Mouse (Mus musculus) liver, embryonic 13.5 days (tissue): Measurements from ENCODE around the gene Hoxd8. TPM values are rescaled to one million over a fixed set of nuclear protein-coding genes. Genes with fewer than 3 reads are reported as not detected.

Experiments used
- ATAC-seq: fragments of 200-750 bp; cut with Nextera tagmentation; 2 replicates; pipeline ENCODE4 v1.8.0; 2017; ENCODE audit warnings: low read depth, mild to moderate bottlenecking, moderate number of reproducible peaks, moderate library complexity
- DNase-seq: peaks from one replicate; pipeline ENCODE4 v3.0.0; 2022
- H3K27ac ChIP-seq: fragments of 300-500 bp; sonication (generic); 2 replicates; pipeline ENCODE4 v1.5.1; 2015; ENCODE audit warnings: moderate library complexity, mild to moderate bottlenecking, inconsistent platforms
- H3K27me3 ChIP-seq: fragments of 300-500 bp; sonication (generic); 2 replicates; pipeline ENCODE4 v1.6.1; 2015; ENCODE audit warnings: mild to moderate bottlenecking, inconsistent platforms
- H3K36me3 ChIP-seq: fragments of 300-500 bp; sonication (generic); 2 replicates; pipeline ENCODE4 v1.6.1; 2015; ENCODE audit warnings: mild to moderate bottlenecking, inconsistent platforms
- H3K4me1 ChIP-seq: fragments of 300-500 bp; sonication (generic); replicated peaks from 2 replicates; pipeline ENCODE4 v1.6.1; 2015; ENCODE audit warnings: inconsistent platforms
- H3K4me2 ChIP-seq: fragments of 300-500 bp; sonication (generic); 2 replicates; pipeline ENCODE4 v1.6.1; 2015; ENCODE audit warnings: inconsistent platforms, mild to moderate bottlenecking, moderate library complexity
- H3K4me3 ChIP-seq: fragments of 300-500 bp; sonication (generic); replicated peaks from 2 replicates; pipeline ENCODE4 v1.5.1; 2015; ENCODE audit warnings: mild to moderate bottlenecking, inconsistent platforms
- H3K9ac ChIP-seq: fragments of 300-500 bp; sonication (generic); 2 replicates; pipeline ENCODE4 v1.6.1; 2015; ENCODE audit warnings: mild to moderate bottlenecking, inconsistent platforms
- H3K9me3 ChIP-seq: fragments of 300-500 bp; sonication (generic); replicated peaks from 2 replicates; pipeline ENCODE4 v1.6.1; 2016; ENCODE audit warnings: inconsistent platforms
- WGBS: fragments of 180-500 bp; shearing (Covaris S2); methylation state at CpG from one replicate; pipeline ENCODE4 v1.1.7; 2015; ENCODE audit not compliant: insufficient replicate concordance; 5-methylcytosine and 5-hydroxymethylcytosine counted together
- polyA plus RNA-seq: library from polyadenylated mRNA; unstranded; fragments of >200 nt; fragmentation: Nextera tagmentation; extraction: Ambion mirVana; gene quantifications from 2 replicates; pipeline ENCODE4 v1.2.1, GENCODE M21; 2015

The Hoxd8 gene
- polyA plus RNA-seq, 1 experiment from 2014 or later, result 0.10 TPM

DNA sequence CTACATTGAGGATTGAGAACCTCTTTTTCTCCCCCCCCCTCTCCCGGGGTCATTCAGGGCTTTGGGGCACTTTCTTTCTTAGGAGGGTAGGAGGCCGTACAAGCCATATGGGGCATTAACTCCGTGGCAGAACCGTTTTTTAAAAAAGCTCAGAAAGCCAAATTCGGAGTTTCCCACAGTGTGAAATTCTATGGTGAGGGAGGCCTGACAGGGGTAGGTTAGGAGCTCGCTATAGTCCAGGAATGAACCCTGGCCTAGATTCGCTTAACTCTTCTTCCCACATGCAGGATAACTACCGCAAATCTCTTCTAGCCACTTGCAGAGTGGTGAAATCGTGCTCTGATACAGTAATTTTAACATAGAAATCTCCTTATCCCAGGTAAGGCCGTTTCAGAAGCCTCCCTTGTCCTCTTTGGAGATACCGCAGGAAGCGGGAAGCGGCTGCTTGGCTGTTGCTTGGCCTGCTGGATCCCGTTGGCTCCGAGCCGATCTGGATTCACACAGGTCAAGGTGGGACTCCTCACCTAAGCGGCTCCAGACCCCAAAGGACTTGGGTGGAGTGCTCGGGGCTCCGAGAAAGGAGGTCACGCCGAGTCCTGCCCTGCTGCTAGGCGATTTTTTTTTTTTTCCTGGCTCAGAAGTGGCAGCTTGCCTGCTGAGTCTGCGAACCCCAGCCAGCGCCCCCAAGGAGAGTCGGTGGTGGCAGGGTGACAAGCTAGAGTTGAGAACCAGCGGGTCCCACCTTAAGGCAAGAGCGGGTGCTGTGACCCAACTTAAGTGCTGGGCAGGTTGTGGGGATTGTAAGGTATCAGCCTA, 30.8 kb downstream of the Hoxd8 start:
- H3K4me3 ChIP-seq, result no peak overlapping the region
- H3K4me2 ChIP-seq, result no peak overlapping the region
- DNase-seq (no peak), ATAC-seq (no peak)
- no peaks in the 10 kb centered on the region for H3K9me3 ChIP-seq
- H3K27me3 ChIP-seq, result peaks cover 100% of the 10 kb centered on the region
- H3K27ac ChIP-seq, result no peak overlapping the region
- no peaks in the 10 kb centered on the region for H3K36me3 ChIP-seq
- H3K4me1 ChIP-seq, result no peaks in the 10 kb centered on the region
- H3K9ac ChIP-seq, result no peak overlapping the region
- 7% methylated on average over 27 of the region's 27 CpGs for WGBS

DNA sequence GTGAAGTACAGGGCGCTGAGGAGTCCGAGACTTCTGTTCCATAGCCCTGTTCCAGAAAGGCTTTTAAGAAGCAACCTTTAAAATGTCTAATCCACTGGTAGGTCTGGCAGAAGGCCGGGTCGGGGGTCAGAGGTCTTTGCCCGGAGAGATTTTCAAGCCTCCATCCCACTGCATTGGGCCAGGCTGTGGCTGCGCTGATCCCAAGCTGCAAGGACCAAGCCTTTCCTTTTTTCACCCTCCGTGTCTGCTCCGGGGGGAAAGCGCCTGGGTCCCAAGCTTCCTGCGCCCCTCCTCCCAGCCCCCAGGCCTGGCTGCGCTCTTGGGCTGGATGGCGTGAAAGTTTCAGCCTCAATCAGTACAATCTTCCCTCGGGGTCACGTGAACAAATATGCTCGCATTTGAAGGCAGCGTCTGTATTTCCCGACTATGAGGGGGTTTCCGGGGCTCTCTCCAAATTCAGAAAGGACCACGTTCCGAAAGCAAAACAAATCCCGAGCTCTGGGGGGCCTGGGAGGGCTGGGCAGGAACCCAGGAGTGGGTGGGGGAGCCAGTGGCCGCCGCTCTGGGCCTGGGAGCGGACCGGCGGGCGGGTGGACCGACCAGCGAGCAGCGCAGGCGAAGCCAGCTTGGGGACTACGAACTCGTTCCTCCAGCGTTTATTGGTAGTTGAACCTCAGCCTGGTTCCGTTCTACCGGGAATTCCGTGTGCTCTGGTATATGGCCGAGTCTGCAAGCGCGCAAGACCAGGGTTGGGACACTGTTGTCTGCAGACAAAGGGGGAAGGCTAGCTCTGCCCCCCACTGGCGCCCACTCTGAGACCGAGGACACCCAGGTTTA, 31.7 kb downstream of the Hoxd8 start:
- no peak overlapping the region for H3K4me2 ChIP-seq
- H3K27me3 ChIP-seq, result peaks cover 100% of the 10 kb centered on the region
- WGBS, result 2% methylated on average over 42 of the region's 42 CpGs
- no peak overlapping the region for H3K9ac ChIP-seq
- H3K9me3 ChIP-seq, result no peaks in the 10 kb centered on the region
- DNase-seq, result no peak
- H3K27ac ChIP-seq, result no peak overlapping the region
- H3K36me3 ChIP-seq, result no peaks in the 10 kb centered on the region
- H3K4me3 ChIP-seq, result no peak overlapping the region
- no peaks in the 10 kb centered on the region for H3K4me1 ChIP-seq
- no peak for ATAC-seq

DNA sequence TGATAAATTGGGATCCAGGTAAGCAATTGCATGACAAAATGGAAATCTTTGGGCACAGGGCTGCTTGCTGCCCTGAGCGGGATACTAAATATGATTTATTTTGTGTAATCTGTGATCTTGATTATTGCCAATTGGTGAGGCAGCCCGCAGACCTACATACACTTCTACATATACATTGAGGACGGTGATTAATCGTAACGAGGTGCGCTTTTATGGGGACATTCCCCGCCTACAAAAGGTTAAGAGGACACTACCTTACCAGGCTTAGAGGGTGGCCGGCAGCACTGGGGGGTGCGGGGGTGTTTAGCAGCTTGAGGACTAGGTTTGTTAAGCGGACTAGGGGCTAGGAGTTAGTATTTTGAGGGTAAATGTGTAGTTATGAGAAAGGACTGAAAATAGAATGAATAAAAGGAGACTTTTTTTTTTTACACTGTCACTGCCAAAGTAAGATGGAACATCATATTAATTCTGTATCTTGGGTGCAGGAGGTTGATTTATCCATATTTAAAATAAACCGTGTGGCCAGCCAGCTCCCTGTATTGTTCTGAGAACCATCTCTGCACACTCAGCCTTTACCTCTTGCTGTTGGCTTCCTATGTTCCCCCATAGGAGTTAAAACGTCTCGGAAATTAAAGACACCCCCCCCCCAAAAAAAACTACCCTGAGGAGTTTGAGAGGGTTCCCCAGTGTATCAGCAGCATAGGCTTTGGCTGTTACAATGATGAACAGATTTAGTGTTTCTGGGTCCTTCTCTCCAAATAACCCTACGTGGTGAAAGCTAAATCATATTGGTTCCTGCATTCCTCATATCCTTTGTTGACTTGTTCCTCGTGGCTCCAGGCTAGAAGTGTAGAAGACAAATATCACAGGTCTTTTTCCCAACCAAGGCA, 32.5 kb downstream of the Hoxd8 start:
- Histone ChIP-seq H3K4me2 (no peak overlapping the region), H3K9ac (no peak overlapping the region), H3K4me1 (no peaks in the 10 kb centered on the region), H3K9me3 (no peaks in the 10 kb centered on the region), H3K4me3 (no peak overlapping the region), H3K27ac (no peak overlapping the region), H3K36me3 (no peaks in the 10 kb centered on the region), H3K27me3 (peaks cover 99% of the 10 kb centered on the region)
- no peak for DNase-seq
- WGBS, result 9% methylated on average over 15 of the region's 15 CpGs
- ATAC-seq, result no peak

DNA sequence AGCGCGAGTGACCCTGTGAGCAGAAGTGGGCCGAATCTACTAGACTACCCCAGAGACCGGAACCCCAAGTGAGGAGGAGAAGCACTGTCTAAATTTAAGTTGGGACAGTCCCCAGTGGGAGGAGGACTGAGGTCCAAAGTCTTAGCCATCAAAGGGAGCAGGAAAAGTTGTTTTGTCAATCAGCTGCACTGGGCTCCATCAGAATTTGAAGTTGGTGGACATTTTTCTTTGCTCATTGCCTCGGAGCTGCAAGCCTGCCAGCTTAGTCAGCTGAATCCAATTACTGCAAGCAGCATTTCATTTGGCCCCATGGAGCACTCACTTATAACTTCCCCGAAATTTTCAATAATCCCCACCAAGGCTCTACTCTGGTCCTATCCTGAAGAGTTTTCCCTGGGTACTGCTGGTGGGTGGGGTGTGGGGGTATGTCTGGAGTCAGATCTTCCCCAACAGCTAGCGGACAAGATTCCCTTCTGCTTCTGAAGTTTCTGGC, 33.2 kb downstream of the Hoxd8 start:
- no peak overlapping the region for H3K4me2 ChIP-seq
- H3K4me1 ChIP-seq, result no peaks in the 10 kb centered on the region
- H3K9ac ChIP-seq, result no peak overlapping the region
- ATAC-seq (no peak), DNase-seq (no peak)
- H3K9me3 ChIP-seq, result no peaks in the 10 kb centered on the region
- no peak overlapping the region for H3K4me3 ChIP-seq
- H3K36me3 ChIP-seq, result no peaks in the 10 kb centered on the region
- peaks cover 99% of the 10 kb centered on the region for H3K27me3 ChIP-seq
- no peak overlapping the region for H3K27ac ChIP-seq
- WGBS, result 17% methylated on average over 7 of the region's 7 CpGs

DNA sequence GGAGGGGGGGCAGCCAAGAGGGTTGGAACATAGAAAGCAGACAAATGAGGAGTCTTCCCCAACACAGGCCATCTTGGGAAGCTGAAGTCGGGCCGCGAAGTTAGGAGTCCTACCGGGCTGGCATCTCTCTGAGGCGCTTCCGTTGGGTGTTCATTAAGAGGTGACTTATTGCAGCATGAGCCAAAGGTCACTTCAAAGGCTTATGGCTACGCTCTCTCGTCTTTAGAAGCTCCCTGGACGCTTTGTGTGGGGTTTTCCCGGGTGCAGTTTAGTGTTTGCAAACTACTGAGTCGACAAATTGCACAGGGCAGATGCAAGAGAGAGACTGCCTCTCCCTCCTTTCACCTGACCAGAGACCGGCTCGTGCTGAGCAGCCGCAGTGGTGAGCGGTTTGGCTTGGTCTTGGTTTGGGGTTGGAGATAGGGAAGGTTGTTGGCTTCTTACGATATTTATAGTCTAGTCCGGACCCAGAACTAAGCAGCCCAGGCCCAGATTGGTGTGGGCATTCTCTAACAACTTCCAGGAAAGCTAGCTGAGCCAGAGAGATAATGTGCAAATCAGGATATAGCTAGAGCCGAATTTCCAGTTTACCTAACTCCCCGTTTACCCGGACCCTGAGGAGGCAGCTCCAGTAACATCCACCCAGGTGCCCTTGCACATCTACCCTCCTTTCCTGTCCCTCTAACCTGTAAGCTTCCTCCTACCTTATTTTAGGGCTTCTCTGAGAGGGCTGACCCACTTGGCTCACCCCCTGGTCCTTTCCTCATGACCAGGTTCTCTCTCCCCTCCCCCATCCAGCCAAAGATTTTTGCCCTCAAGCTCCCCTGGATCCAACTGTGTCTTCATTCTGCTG, 34.4 kb downstream of the Hoxd8 start:
- WGBS, result 2% methylated on average over 20 of the region's 20 CpGs

DNA sequence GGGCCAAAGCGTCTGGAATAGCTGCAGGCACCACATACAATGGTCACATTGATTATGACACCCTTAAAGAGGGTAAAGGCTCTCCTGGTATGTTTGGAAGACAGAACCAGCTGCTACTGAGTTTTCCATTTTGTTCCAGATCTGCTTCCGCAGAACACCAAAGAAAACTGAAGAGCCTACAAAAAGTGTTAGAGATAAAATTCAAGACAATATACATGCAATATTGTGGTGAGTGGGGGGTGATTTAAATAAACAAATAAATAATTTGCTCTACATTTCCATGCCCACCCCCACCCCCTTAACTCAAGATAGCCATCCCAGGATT, 35.0 kb downstream of the Hoxd8 start:
- Histone ChIP-seq H3K27ac (no peak overlapping the region), H3K9me3 (no peaks in the 10 kb centered on the region), H3K4me3 (no peak overlapping the region), H3K27me3 (peaks cover 98% of the 10 kb centered on the region), H3K4me2 (no peak overlapping the region), H3K9ac (no peak overlapping the region), H3K36me3 (no peaks in the 10 kb centered on the region), H3K4me1 (no peaks in the 10 kb centered on the region)
- WGBS, result 20% methylated on average over 2 of the region's 2 CpGs
- ATAC-seq (no peak), DNase-seq (no peak)

More for the DNA sequence above, 34.4 kb downstream of the Hoxd8 start:
- Histone ChIP-seq H3K27me3 (peaks cover 98% of the 10 kb centered on the region), H3K4me3 (no peak overlapping the region), H3K4me1 (no peaks in the 10 kb centered on the region), H3K27ac (no peak overlapping the region), H3K9ac (no peak overlapping the region), H3K4me2 (no peak overlapping the region), H3K36me3 (no peaks in the 10 kb centered on the region), H3K9me3 (no peaks in the 10 kb centered on the region)
- no peak for DNase-seq
- no peak for ATAC-seq

DNA sequence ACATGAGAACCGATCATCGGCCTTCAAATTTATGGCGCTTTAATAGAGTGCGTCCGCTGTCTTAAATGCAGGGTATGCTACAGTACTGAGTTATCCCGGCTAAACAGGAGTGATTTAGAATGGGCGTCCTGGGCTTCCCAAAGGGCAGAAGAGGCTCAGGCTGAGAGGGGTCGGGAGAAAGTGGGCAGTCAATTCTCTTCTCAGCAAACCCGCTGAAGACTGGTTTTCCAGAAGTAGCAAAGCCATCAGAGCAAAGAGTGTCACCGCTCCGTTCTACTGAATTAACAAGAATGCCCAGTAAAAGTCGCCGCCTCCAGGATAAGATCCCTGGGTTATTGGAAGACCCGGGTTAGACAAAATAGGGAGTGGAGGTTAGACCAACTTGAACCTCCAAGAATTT, 35.5 kb downstream of the Hoxd8 start:
- ATAC-seq (no peak), DNase-seq (no peak)
- H3K36me3 ChIP-seq, result no peaks in the 10 kb centered on the region
- no peak overlapping the region for H3K27ac ChIP-seq
- peaks cover 98% of the 10 kb centered on the region for H3K27me3 ChIP-seq
- no peaks in the 10 kb centered on the region for H3K9me3 ChIP-seq
- H3K4me1 ChIP-seq, result no peaks in the 10 kb centered on the region
- no peak overlapping the region for H3K9ac ChIP-seq
- no peak overlapping the region for H3K4me2 ChIP-seq
- 8% methylated on average over 14 of the region's 14 CpGs for WGBS
- no peak overlapping the region for H3K4me3 ChIP-seq

DNA sequence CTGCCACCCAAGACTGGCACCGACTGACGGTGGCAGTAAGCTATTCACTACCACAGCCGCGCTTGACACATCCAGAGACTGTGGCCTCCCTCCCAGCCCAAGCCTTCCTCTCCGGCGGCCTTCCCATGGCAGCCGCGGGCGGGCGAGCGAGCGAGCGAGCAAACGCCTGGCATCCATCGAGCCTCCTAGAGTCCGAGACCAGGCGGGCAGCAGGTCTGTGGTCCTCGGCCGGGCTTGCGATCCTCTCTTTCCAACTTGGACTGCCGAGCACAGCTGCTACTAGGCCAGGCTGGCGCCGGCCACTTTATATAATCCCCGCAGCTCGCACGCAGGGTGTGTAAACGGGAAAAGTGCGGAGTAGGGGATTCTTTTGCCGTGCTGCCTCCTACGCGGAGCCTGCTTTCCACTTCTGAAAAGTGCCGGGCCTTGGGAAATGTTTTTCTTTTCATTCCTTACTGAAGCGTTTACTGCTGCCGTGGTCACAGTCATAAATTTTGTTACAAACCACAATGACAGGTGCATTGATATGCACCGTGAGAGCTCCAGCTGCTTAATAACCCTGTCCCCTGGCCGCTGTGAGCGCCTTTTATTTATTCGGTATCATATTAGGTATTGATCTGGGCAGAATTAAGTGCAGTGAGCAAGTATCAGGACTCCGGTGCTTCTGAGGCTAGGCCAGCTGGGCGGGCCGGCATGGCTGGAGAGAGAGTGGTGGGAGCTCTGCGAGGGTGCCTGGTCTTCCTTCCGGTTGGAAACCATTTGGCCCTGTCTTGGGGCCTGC, 36.1 kb downstream of the Hoxd8 start:
- Histone ChIP-seq H3K27ac (no peak overlapping the region), H3K4me2 (no peak overlapping the region), H3K4me1 (no peaks in the 10 kb centered on the region), H3K4me3 (no peak overlapping the region), H3K36me3 (no peaks in the 10 kb centered on the region), H3K27me3 (peaks cover 98% of the 10 kb centered on the region), H3K9me3 (no peaks in the 10 kb centered on the region), H3K9ac (no peak overlapping the region)
- DNase-seq (no peak), ATAC-seq (no peak)
- 3% methylated on average over 43 of the region's 43 CpGs for WGBS

DNA sequence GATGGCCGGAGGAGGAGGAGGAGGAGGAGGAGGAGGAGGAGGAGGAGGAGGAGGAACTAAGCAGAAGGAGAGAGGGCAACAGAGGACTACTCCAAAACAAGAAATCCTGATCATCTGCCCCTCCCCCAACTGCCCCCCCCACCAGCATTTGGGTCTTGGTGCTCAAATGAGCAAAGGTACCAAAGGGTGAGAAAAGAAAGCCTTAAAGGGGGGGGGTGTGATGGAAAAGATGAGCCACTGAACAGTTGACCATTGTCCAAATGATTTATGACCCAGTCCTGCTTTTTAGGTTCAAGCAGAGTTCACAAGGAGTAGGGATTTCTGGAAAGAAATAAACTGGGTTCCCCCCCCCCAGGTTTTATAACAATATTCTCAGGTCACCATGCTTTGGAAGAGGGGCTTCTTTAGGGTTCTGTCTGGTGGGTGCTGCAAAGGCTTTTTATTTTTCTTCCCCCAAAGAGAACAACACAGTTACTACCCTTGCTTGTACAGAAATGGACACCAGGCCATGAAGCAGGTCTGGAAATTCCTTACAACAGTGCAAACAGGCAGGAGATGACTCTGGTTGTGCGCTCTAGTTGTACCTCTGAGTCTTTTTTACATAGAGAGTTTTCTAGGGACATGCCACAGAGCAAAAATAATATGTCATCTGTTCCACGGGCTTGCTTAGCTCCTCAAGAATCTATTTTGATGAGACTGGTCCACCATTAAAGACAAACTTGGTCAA, 37.0 kb downstream of the Hoxd8 start:
- DNase-seq (no peak), ATAC-seq (no peak)
- no peak overlapping the region for H3K4me3 ChIP-seq
- H3K4me1 ChIP-seq, result no peaks in the 10 kb centered on the region
- 38% methylated on average over 2 of the region's 3 CpGs for WGBS
- no peaks in the 10 kb centered on the region for H3K9me3 ChIP-seq
- no peaks in the 10 kb centered on the region for H3K36me3 ChIP-seq
- no peak overlapping the region for H3K9ac ChIP-seq
- H3K27me3 ChIP-seq, result peaks cover 98% of the 10 kb centered on the region
- H3K4me2 ChIP-seq, result no peak overlapping the region
- H3K27ac ChIP-seq, result no peak overlapping the region

DNA sequence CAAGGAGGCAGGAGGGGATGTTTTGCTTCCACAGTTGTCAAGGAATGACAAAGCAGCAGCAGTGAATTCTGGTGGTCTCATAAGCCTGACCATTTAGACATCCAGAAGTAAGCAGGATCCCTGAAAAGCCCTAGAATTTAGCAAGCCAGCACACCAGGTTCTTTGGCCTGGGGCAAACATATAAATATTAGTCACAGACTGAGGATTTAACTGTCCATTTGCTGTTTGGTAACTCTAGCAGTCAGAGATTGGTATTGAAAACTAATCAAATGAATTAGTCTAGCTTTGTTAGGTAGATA, 37.5 kb downstream of the Hoxd8 start:
- no peak overlapping the region for H3K4me2 ChIP-seq
- DNase-seq (no peak), ATAC-seq (no peak)
- H3K27ac ChIP-seq, result no peak overlapping the region
- H3K27me3 ChIP-seq, result peaks cover 98% of the 10 kb centered on the region
- no peaks in the 10 kb centered on the region for H3K9me3 ChIP-seq
- H3K9ac ChIP-seq, result no peak overlapping the region
- no peak overlapping the region for H3K4me3 ChIP-seq
- no peaks in the 10 kb centered on the region for H3K36me3 ChIP-seq
- no peaks in the 10 kb centered on the region for H3K4me1 ChIP-seq
